Mouse (Mus musculus) embryonic stem cell, embryonic (primary cell): ENCODE results near the gene Sema4d.

Experiments
- CTCF ChIA-PET, 4 experiments: fragments of 300-600 bp in 2 of 4; fragments of 350-600 bp in 2 of 4; sonication (Branson Sonifier 250); formaldehyde crosslinking; loops; one replicate each; lab custom pipeline; 2022; ENCODE audit warnings: inconsistent platforms in 2 of 4; lab: Charles Lee
- POLR2A ChIA-PET, 4 experiments: fragments of 300-600 bp in 2 of 4; fragments of 350-600 bp in 2 of 4; sonication (Branson Sonifier 250); formaldehyde crosslinking; loops; one replicate each; lab custom pipeline; 2022; ENCODE audit warnings: antibody characterized with exemption in 4 of 4, inconsistent platforms in 1 of 4; lab: Charles Lee

Sema4d gene

GRCm38 (mm10) chr13:51734556-51734955 lies 59.0 kb downstream of the Sema4d start:
- ChIA-PET CTCF (no interaction called here), POLR2A (interaction anchor here in 1 of 4 experiments (0.7 to 1.7 kb wide), 3 partner anchors 13 to 692 kb away, joined by 3 to 5 read pairs (median 3); no protein-coding TSS in a partner anchor)

GRCm38 (mm10) chr13:51732097-51732664 lies 61.4 kb downstream of the Sema4d start:
- CTCF ChIA-PET = interaction anchor here in 1 of 4 experiments (0.5 kb wide), 1 partner anchor 88 kb away, joined by 6 read pairs; no protein-coding TSS in a partner anchor
- POLR2A ChIA-PET = interaction anchor here in 1 of 4 experiments (0.6 to 1.7 kb wide), 2 partner anchors 20 to 446 kb away, joined by 3 to 5 read pairs; no protein-coding TSS in a partner anchor

- POLR2A ChIA-PET = interaction anchor here in 1 of 4 experiments (1.7 kb wide), 1 partner anchor 20 kb away, joined by 5 read pairs; no protein-coding TSS in a partner anchor
- CTCF ChIA-PET = interaction anchor here in 2 of 4 experiments (0.5 to 1.0 kb wide), 3 partner anchors 17 to 492 kb away, joined by 3 to 6 read pairs (median 3); no protein-coding TSS in a partner anchor
Observed at GRCm38 (mm10) chr13:51731474-51731873, 62.1 kb downstream of the Sema4d start.

- ChIA-PET CTCF (interaction anchor here (0.5 to 1.3 kb wide), 15 partner anchors 11 to 1083 kb away, joined by 3 to 6 read pairs (median 3); no protein-coding TSS in a partner anchor), POLR2A (interaction anchor here in 3 of 4 experiments (0.8 to 1.1 kb wide), 5 partner anchors 18 to 82 kb away, joined by 3 to 5 read pairs (median 3); partner anchors contain the start of gene Secisbp2 (in 1 of the 3))
Observed at GRCm38 (mm10) chr13:51729887-51730361, 63.6 kb downstream of the Sema4d start.

- ChIA-PET POLR2A (interaction anchor here in 2 of 4 experiments (0.6 to 2.3 kb wide), 6 partner anchors 9 to 463 kb away, joined by 3 to 7 read pairs (median 4); no protein-coding TSS in a partner anchor), CTCF (interaction anchor here in 1 of 4 experiments (0.7 kb wide), 1 partner anchor 81 kb away, joined by 3 read pairs; no protein-coding TSS in a partner anchor)
Observed at GRCm38 (mm10) chr13:51727364-51727763, 66.2 kb downstream of the Sema4d start.

- CTCF ChIA-PET = interaction anchor here in 3 of 4 experiments (0.6 to 2.1 kb wide), 4 partner anchors 28 to 418 kb away, joined by 3 to 5 read pairs (median 4); no protein-coding TSS in a partner anchor
- POLR2A ChIA-PET = interaction anchor here in 3 of 4 experiments (0.6 to 2.3 kb wide), 18 partner anchors 10 to 1145 kb away, joined by 3 to 7 read pairs (median 3); partner anchors contain the start of gene Secisbp2 (in 1 of the 3)
Observed at GRCm38 (mm10) chr13:51725926-51726574, 67.5 kb downstream of the Sema4d start.

GRCm38 (mm10) chr13:51725446-51725845 lies 68.1 kb downstream of the Sema4d start:
- ChIA-PET CTCF (interaction anchor here in 1 of 4 experiments (2.1 kb wide), 1 partner anchor 28 kb away, joined by 4 read pairs; no protein-coding TSS in a partner anchor), POLR2A (interaction anchor here in 3 of 4 experiments (0.6 to 2.3 kb wide), 11 partner anchors 11 to 74 kb away, joined by 3 to 7 read pairs (median 3); partner anchors contain the start of gene Secisbp2 (in 1 of the 3))

DNA sequence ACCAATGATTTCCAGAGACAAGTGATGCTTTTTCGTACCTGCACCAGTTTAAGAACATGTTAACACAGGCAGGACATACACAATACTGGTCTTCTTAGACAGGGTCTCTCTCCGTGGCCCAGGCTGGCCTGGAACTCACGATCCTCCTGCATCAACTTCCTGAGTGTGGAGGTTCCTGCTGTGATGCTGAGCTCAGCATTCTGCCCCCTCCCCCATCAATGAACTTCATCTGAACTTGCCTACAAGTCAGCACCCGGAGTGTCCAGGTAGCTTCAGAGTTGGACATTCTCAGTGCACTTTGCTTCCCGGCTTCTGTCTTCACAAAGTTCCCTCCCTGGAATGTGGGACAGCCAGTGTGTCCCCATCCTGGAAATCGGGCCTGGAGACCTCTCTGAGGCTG lies 69.0 kb downstream of the Sema4d start:
- POLR2A ChIA-PET = interaction anchor here in 1 of 4 experiments (0.6 to 1.3 kb wide), 3 partner anchors 12 to 57 kb away, joined by 3 to 4 read pairs (median 4); no protein-coding TSS in a partner anchor
- CTCF ChIA-PET = interaction anchor here in 1 of 4 experiments (2.1 kb wide), 1 partner anchor 29 kb away, joined by 4 read pairs; no protein-coding TSS in a partner anchor

DNA sequence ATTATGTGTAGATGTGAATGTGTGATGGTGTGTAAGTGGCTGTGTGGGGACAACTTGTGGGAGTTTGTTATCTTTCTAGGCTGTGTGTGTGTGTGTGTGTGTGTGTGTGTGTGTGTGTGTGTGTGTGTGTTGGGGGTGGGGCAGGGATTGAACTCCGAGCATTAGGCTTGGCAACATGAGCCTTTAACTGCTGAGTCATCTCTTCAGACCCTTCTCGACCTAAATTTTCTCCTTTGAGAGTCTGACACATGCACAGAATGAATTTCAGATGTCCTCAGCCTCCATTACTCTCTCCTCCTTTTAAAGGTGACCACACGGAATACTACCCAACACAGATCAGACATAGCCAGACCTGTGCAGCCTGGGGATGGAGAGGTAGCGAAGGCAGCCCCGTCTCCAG lies 70.4 kb downstream of the Sema4d start:
- ChIA-PET POLR2A (interaction anchor here in 1 of 4 experiments (0.7 kb wide), 1 partner anchor 13 kb away, joined by 3 read pairs; no protein-coding TSS in a partner anchor), CTCF (no interaction called here)

- POLR2A ChIA-PET = interaction anchor here in 1 of 4 experiments (0.6 kb wide), 1 partner anchor 394 kb away, joined by 3 read pairs; no protein-coding TSS in a partner anchor
Observed at GRCm38 (mm10) chr13:51720556-51720955, 73.0 kb downstream of the Sema4d start.

DNA sequence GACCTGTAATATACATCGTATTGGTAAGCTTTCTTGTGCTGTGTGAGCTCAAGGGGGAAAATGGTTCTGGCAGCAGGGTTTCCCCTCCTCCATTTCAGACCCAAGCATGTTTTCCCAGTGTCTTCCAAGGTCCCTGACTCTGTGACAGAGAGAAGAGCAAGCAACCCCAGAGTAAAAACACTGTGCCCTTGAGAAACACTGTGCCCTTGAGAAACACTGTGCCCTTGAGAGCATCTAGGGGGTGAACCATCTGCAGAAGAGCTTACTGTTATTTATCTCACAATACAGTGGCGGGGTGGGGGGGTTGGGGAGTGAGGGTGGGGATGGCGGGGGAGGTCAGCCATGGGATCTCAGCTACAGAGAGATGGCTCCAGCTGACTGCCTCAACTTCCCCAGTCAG lies 74.3 kb downstream of the Sema4d start:
- ChIA-PET CTCF (interaction anchor here in 1 of 4 experiments (0.6 to 0.9 kb wide), 2 partner anchors 10 to 30 kb away, joined by 3 read pairs; no protein-coding TSS in a partner anchor), POLR2A (interaction anchor here in 2 of 4 experiments (0.6 to 1.8 kb wide), 6 partner anchors 9 to 68 kb away, joined by 3 to 6 read pairs (median 4); partner anchors contain the start of gene Secisbp2 (in 1 of the 2))

More at GRCm38 (mm10) chr13:51720556-51720955, 73.0 kb downstream of the Sema4d start:
- CTCF ChIA-PET = no interaction called here

- CTCF ChIA-PET = interaction anchor here in 1 of 4 experiments (0.7 kb wide), 1 partner anchor 1952 kb away, joined by 10 read pairs; no protein-coding TSS in a partner anchor
- POLR2A ChIA-PET = interaction anchor here in 2 of 4 experiments (0.5 to 1.0 kb wide), 2 partner anchors 48 to 99 kb away, joined by 3 read pairs; no protein-coding TSS in a partner anchor
Observed at GRCm38 (mm10) chr13:51716350-51717263, 76.9 kb downstream of the Sema4d start.

DNA sequence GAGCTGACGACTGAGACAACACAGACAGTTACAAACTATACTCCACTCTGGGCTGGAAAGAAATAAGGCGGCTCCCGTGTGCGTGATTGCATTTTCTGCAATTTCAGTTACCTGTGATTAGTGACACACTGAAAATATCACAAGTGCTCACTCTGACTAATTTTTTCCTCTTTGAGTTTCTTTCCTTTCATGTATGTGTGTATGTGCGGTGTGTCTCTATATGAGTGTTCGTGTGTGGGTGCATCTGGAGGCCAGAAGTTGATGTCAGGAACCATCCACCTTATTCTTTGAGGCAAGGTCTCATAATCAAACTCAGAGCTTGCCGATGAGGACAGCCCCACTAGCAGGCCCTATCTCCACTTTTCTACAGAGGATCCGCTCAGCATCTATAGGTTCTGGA lies 81.5 kb downstream of the Sema4d start:
- CTCF ChIA-PET = no interaction called here

DNA sequence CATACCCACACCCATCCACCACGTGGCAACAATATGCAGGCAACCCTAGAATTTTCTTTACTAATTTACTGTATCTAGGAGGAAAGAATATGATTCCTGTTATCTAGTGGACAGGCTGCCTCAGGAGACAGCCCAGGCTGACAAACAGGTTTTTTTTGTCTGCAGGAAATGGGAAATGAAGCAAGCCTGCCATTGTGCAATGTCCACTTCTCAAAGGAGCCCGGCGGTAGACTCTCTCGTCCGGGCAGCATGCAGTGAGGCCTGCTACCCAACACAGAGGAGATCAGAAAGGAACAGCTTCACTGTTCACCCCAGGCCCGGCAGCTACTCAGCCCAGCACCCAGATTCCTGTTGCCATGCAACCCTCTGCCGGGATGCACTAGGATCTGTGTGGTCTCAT lies 82.8 kb downstream of the Sema4d start:
- ChIA-PET POLR2A (interaction anchor here in 1 of 4 experiments (1.6 kb wide), 1 partner anchor 15 kb away, joined by 7 read pairs; no protein-coding TSS in a partner anchor), CTCF (interaction anchor here in 1 of 4 experiments (0.6 to 0.7 kb wide), 3 partner anchors 18 to 121 kb away, joined by 3 to 6 read pairs (median 3); no protein-coding TSS in a partner anchor)

More for the DNA sequence above, 81.5 kb downstream of the Sema4d start:
- POLR2A ChIA-PET = interaction anchor here in 1 of 4 experiments (1.1 kb wide), 1 partner anchor 31 kb away, joined by 3 read pairs; no protein-coding TSS in a partner anchor

GRCm38 (mm10) chr13:51705882-51706854 lies 87.4 kb downstream of the Sema4d start:
- ChIA-PET POLR2A (interaction anchor here (0.6 to 2.1 kb wide), 15 partner anchors 11 to 973 kb away, joined by 3 to 6 read pairs (median 3); partner anchors contain the start of gene Secisbp2 (in 1 of the 4)), CTCF (interaction anchor here in 1 of 4 experiments (0.7 kb wide), 1 partner anchor 23 kb away, joined by 3 read pairs; no protein-coding TSS in a partner anchor)
